Mouse (Mus musculus) B cell, adult 2 months (primary cell): ENCODE data around the gene Abl1.
A peak's percentile ranks its signal among the peaks of the same experiment; 100 is the strongest.

Source experiments
- DNase-seq, 2 experiments: peaks; one replicate each; pipeline ENCODE4 v3.0.0; 2022

Abl1 gene

DNA sequence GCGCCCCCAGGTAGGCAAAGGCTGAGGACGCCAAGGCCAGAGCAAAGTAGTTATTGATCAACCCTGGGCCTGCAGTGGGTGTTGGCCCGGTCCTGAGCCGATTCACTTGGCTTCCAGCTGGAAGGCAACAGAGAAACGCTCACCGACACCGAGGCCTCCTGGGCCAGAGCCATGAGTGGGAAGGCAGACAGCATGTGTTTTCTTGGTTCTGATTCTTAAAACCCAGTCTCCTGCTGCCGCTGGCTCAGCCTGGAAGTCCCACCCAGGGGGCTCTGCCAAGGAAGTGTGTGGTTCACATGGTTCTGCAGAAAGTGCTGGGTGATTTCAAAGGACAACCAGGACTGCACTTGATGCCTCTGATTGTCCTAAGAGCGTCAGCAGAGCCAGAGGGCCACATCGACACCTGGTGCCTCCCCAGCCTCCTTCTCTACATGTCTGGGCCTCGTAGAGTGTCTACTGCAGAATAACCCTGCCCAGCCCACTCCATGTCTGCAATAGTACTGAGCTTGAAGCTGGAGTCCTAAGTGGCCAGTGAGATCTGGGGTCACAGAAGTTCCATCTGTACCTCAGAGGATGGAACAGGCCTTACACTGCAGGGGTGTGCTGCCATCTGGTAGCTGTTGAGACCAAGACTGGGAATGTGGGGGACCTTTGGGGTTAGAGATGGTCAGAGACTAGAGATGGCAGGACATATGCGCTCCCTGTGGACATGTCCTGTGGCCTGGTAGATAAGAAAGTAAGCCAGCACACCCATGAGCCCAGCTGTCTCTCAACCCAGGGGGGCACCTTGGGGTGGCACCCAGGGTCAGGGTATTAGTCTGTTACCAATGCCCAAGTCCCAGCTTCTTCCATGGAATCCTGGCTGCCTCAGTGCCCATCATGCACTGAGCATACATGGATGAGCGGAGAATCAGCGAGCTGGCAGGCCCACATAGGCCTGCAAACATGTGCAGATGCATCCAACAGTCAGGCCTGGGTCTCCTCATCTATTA is 138.2 kb downstream of the Abl1 start:
- no peak for DNase-seq

DNA sequence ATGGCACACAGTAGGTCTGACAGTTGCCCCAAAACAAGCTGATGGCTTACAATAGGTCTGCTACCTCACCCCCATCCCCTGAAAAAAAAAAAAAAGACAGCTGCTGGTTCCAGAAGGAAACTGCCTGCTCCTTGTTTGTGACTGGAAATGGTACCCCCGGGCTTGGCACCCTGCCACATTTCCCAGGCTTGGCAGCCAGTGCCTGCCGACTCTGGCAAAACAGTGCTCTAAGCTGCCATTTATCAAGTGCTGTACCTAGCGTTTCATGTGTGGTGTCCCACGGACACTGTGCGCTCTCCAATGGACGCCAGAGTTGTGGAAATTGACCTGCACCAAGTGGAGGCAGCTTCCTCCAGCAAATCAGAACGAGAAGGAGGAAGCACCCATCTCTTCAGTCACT is 139.7 kb downstream of the Abl1 start:
- DNase-seq = no peak

DNA sequence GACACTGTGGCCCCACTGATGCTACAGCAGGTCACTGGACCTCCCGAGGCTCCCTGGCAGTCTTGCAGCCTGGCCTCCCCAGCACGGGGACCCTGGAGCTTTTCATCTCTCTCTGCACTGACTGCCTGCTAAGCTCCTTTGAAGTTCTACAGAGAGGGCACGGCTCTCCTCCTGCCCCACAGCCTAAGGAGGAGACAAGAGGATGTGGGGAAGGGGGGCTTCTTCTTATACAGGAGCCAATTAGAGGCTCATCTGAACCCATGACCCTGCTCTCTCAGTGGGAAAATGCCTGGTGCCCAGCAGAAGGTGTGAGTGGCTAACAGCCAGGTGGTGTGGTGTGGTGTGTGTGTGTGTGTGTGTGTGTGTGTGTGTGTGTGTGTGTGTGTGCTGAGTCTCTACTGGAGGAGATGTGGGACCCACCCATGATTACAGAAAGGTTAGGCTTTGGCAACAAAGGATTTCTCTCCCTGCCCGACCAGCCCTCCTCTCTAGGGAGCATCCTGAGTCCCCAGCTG is 140.2 kb downstream of the Abl1 start:
- no peak for DNase-seq

DNA sequence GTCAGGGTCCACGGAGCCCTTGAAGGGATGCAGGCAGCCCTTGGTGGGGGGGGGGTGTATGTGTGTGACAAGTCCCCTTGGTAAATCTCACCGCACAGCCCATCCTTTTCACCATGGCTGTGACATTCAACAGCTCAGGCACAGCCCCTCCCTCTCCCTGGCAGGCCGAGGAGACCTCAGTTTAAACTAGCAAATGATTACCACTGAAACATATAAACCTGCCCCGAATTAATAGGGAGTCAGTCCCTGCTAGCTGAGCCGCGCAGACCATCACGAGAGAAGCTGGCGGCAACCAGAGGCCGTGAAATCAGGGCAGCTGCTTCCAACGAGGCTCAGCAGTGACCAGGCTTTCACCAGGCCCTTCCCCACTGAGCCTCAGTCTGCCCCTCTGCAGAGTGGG is 147.9 kb downstream of the Abl1 start:
- no peak for DNase-seq

GRCm38 (mm10) chr2:31836985-31837384 is 148.8 kb downstream of the Abl1 start:
- DNase-seq = no peak

GRCm38 (mm10) chr2:31838868-31839267 is 150.7 kb downstream of the Abl1 start:
- no peak for DNase-seq

DNA sequence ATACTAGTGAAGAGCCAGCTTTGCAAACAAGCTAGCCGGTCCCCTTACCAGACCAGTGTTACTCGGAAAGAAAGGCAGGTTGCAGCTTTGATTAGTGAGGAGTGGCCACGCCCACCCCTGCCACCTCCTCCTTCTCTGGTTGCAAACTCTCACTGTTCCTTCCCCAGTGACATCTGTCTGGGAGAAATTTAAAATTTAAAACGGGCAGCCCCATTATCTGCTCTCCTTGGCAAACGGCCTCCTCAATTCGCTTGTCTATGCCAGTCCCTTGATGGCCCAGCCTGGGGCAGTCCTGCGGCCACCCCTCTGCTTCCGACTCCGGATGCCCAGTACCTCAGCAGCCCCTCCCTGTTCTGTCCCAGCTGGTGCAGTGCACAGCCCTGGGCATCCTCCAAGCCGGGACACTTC is 156.6 kb downstream of the Abl1 start:
- no peak for DNase-seq

- no peak for DNase-seq
These were observed 157.3 kb downstream of the Abl1 start for GRCm38 (mm10) chr2:31845512-31845895.

DNA sequence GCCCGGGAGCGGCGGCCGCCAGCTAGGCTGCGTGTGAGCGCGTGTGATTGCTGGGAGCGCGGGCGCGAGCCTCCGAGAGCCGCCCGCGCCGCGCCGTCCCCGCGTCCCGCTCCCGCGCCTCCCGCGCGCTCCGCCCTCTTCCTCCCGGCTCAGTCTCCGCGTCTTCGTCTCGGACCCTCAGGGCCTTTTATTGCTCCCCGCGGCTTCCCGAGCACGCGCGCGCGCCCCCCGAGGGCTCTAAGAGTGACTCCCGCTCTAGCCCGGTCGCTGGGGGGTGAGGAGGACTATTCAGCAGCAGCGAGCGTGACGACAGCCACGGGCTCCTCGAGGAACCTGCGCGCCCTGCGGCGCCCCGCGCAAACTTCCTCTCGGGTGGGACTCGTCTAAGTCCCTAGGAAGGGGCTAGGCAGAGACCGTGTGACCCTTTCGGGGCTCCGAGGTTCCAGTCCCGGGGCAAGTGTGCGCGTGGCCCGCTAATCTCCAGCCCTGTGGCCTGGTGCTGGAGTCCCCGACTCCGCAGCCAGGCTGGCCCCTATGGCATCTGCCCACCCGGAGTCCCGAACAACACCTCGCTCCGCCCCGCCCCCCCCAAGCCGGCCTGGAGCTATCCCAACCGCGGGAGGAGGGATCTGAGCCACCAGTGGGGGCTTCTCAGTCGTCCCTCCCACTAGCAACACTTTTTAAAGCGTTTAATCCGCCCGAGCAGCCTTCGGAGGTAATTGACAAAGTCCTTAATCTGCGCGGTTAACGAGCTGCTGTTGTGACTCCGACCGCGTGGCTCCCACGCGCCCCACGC is 157.9 kb downstream of the Abl1 start, which contains the start of gene Fibcd1:
TSS of gene Fibcd1 (minus strand) at position 110 of the 796 bp plus-strand sequence.
- DNase-seq = peak; percentile 29 to 38

GRCm38 (mm10) chr2:31846692-31847660 is 158.8 kb downstream of the Abl1 start:
- DNase-seq = peak in 1 of 2 experiments; percentile 13

DNA sequence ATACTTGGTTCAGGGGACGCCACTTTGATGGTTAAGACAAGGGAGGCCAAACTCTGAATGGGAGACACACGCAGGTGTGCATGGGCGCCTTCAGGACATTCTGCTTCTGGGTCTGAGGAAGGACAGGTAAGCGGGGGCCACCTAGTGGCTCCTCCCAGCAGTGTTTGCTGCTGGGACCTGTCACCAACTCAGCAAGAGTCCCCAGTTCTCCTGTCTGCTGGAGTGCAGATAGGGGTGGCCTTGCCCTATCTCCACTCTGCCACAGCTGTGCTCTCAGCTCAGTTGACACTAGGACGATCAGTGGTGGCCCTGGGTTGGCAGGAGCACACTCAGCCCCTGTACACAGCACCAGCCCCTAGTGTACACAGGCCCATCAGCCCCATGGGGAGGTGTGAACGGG is 159.7 kb downstream of the Abl1 start:
- peak; percentile 64 to 68 for DNase-seq

DNA sequence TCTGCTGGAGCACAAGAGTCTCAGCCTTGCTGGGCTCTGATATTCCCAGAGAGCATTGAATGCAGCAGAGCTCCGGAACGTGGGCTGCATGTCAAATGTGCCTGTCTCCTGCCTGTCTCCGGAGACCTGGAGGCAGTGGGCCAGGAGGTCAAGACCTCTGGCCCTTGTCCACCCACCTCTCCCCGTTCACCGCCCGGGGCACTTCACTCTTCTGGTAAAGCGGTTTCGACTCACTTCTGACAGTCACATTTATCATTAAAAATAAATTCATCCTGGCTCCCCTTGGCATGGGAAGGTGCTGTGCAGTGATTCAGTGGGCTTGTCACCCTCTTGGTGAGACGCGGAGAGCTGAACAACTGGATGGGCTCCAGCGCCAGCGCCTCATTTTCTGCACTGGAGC is 162.0 kb downstream of the Abl1 start:
- DNase-seq = no peak
